Mouse (Mus musculus): ENCODE data around the gene Nprl2. TPM values are rescaled to one million over a fixed set of nuclear protein-coding genes. Genes with fewer than 3 reads are reported as not detected.
A peak's percentile ranks its signal among the peaks of the same experiment; 100 is the strongest.
"Not testable (repeated sequence)": the region's sequence is repeated elsewhere in the genome, so short reads cannot be mapped to it uniquely, and the experiment has no call there.

Nprl2 gene
- total RNA-seq, 2 experiments from 2014 or later = 39.7 to 48.3 TPM

GRCm38 (mm10) chr9:107572327-107572662 lies 30.3 kb downstream of the Nprl2 start:
- TF ChIP-seq CTCF (IDR thresholded peaks at IDR 0.05) = no peak
- H3K4me3 ChIP-seq = no peak overlapping the region
- DNase-seq (ENCODE audit: extremely low spot score in 1 of 2, low spot score in 2 of 2) = no peak
- intact Hi-C loops (cut with DNase I) = loop anchor here (10.0 kb wide), 1 partner anchor 923 kb away; the partner anchor contains the start of gene Usp19
- H3K27ac ChIP-seq = no peak overlapping the region

GRCm38 (mm10) chr9:107573774-107574173 lies 31.7 kb downstream of the Nprl2 start:
- not testable (repeated sequence) for DNase-seq (ENCODE audit: extremely low spot score in 1 of 2, low spot score in 2 of 2); H3K4me3 ChIP-seq; H3K27ac ChIP-seq
- peak; percentile 26 for TF ChIP-seq CTCF (IDR thresholded peaks at IDR 0.05)
- intact Hi-C loops (cut with DNase I) = loop anchor here (10.0 kb wide), 1 partner anchor 921 kb away; the partner anchor contains the start of gene Usp19

- intact Hi-C loops (cut with DNase I) = loop anchor here (10.0 kb wide), 1 partner anchor 919 kb away; the partner anchor contains the start of gene Usp19
- no peak overlapping the region for H3K4me3 ChIP-seq
- TF ChIP-seq CTCF (IDR thresholded peaks at IDR 0.05) = no peak
- no peak for DNase-seq (ENCODE audit: extremely low spot score in 1 of 2, low spot score in 2 of 2)
- no peak overlapping the region for H3K27ac ChIP-seq
Observed at GRCm38 (mm10) chr9:107575579-107576356, 33.7 kb downstream of the Nprl2 start.

DNA sequence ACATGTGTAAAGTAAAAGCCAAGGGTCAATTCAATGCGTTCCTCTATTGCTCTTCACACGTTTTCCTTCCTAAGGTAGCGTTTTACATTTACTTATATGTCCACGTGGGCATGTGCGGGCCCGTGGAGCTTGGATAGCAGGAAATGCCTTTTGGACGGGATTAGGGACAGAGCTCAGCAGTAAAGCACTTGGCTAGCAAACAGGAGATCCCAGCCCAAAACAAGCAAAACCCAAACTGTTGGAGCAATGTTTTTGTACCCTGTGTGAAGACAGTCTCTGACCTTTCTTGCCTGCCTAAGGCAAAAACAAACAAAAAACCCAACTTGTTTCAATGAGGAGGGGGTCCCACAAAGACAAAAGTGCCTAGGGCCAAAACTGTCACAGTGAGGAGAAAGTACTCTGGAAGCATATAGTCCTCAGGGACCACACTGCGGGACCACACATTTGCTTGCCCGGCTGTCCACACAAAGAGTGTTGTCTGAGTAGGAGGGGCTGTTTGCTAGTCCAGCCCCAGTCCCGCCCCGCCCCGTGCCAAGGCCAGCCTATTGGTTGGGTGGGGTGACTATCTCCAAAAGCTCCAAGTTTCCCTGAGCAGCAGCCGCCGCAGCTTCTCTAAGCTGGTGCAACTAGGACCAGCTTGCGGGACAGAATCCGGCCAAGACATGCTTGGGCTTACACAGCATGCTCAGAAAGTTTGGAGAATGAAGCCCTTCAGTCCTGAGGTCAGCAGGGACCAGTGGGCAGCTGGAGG lies 34.5 kb downstream of the Nprl2 start, which contains the start of gene Hyal1:
Gene Hyal1, plus strand, starts transcription at position 571 of the 751 bp plus-strand sequence.
- peak within 1 kb of the TSS; percentile 39; the same call in 1 of the 2 replicates for H3K4me3 ChIP-seq
- intact Hi-C loops (cut with DNase I) = loop anchor here (10.0 kb wide), 1 partner anchor 918 kb away; the partner anchor contains the start of gene Usp19
- peak within 1 kb of the TSS; percentile 63 for H3K27ac ChIP-seq
- no peak for DNase-seq (ENCODE audit: extremely low spot score in 1 of 2, low spot score in 2 of 2)
- no peak for TF ChIP-seq CTCF (IDR thresholded peaks at IDR 0.05)

- no peak for TF ChIP-seq CTCF (IDR thresholded peaks at IDR 0.05)
- no peak for DNase-seq (ENCODE audit: extremely low spot score in 1 of 2, low spot score in 2 of 2)
- Histone ChIP-seq H3K27ac (no peak overlapping the region), H3K4me3 (no peak overlapping the region)
- intact Hi-C loops (cut with DNase I) = loop anchor here (10.0 kb wide), 1 partner anchor 917 kb away; the partner anchor contains the start of gene Usp19
Observed at GRCm38 (mm10) chr9:107577871-107578270, 35.8 kb downstream of the Nprl2 start.

DNA sequence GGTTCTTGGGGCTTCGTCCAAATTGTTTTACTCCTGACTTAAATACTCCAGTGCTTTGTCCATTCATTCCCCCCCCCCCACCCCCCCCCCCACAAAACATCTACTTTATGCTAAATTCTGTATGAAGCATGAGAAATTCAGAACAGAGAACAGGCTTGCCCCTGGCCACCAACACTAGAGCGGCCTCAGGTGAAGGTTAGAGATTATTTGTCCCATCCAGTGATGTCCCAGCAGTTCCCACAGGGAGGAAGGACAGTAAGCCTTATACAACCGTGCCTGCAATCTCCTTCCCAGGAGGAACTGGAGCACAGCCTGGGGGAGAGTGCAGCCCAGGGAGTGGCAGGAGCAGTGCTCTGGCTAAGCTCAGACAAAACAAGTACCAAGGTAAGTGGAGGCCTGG lies 36.6 kb downstream of the Nprl2 start, which contains the start of gene Naa80:
Gene Naa80, plus strand, starts transcription at position 301 of the 400 bp plus-strand sequence.
- no peak for DNase-seq (ENCODE audit: extremely low spot score in 1 of 2, low spot score in 2 of 2)
- Histone ChIP-seq H3K4me3 (no peak within 1 kb of the TSS), H3K27ac (0 out of 2 replicates have a peak within 1 kb of the TSS, but pooled peaks have one; percentile 90)
- intact Hi-C loops (cut with DNase I) = loop anchor here (10.0 kb wide), 1 partner anchor 916 kb away; the partner anchor contains the start of gene Usp19
- no peak for TF ChIP-seq CTCF (IDR thresholded peaks at IDR 0.05)

DNA sequence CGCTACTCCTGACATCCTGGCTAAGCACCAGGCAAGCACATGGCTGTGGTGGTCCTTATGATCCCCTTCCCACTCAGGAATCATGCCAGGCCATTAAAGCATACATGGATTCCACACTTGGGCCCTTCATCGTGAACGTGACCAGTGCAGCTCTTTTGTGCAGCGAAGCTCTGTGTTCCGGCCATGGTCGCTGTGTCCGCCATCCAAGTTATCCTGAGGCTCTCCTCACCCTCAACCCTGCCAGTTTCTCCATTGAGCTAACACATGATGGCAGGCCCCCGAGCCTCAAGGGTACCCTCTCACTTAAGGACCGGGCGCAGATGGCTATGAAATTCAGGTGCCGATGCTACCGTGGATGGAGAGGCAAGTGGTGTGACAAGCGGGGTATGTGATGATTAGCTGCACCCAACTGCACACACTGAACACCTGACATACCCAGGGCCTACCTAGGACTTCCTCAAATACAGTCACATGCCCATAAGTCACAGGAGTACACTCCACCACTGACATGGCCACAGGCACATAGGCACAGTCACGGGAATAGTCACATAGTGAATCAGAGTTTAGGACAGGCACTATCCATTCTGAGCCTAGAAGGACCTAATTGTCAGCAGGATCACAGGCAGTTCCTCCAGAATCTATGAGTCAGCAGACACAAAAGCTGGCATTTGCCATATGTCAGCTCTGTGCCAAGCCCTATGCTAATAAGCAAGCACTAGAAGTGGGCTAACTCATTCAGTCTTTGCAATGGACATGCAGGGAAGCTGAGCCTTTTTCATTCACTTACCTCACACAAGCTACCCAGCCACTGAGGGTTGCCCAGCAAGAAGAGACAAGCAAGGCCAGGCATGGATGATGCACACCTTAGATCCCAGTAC lies 37.2 kb downstream of the Nprl2 start:
- H3K4me3 ChIP-seq = no peak overlapping the region
- DNase-seq (ENCODE audit: extremely low spot score in 1 of 2, low spot score in 2 of 2) = no peak
- intact Hi-C loops (cut with DNase I) = loop anchor here (10.0 kb wide), 1 partner anchor 916 kb away; the partner anchor contains the start of gene Usp19
- TF ChIP-seq CTCF (IDR thresholded peaks at IDR 0.05) = no peak
- 0 out of 2 replicates have a peak overlapping the region, but pooled peaks have one; percentile 90 for H3K27ac ChIP-seq

DNA sequence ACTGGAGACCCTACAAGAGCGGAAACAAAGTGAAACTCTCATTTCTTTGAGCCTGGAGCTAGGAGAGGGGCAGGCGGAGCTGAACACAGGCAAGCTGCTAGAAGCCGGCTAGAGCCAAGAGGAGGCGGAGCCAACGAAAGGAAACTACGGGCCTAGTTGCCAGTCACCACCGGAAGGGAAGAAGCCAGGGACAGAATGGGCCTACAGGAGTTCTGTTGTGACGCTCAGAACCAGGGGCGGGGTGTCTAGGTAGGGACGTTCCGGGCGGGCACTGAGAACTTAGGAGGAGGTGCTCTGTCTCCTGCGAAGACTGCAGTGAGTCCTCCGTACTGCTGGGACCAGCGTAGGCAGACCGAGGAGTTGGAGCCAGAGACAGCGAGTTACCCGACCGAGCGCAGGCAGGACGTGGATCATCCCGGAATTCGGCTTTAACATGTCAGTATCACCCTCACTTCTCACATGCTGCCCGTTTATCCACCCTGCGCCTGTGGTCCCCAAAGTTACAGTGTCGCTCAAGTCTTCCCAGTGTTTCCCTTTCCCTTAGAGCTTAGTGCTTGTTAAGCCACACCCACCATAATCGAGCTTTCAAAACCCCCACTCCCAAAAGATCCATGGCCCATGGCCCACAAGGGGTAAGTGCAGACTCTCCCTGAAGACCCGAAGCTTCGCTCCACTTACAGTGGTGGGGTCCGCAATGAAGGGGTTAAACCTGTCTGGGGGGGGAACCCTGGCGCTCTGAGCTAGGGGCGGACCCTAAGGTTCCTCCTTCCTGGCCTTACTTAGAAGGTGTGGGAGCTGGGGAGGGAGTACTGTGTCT lies 38.7 kb downstream of the Nprl2 start, which contains the start of gene Hyal3:
Gene Hyal3, plus strand, starts transcription at position 318 of the 817 bp plus-strand sequence.
- intact Hi-C loops (cut with DNase I) = no loop called here
- H3K27ac ChIP-seq = peak within 1 kb of the TSS; percentile 90
- peak; percentile 82 to 85 for DNase-seq (ENCODE audit: extremely low spot score in 1 of 2, low spot score in 2 of 2)
- no peak for TF ChIP-seq CTCF (IDR thresholded peaks at IDR 0.05)
- peak within 1 kb of the TSS; percentile 80 for H3K4me3 ChIP-seq

DNA sequence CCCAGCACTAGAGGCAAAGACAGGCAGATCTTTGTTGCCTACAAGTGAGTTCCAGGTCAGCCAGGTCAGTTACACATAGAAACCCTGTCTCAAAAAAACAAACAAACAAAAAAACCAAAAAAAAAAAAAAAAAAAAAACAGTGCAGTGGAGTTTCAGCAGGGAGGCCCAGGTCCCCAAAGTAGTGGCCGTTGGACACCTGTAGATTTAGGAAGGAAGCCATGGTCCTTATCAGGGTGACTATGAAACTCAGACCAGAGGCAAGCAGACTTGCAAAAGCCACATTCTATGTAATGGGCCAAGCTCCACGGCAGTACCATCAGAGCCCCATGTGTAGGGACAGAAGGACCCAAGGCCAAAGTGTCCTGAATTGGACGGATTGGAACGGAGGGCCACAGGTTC lies 39.6 kb downstream of the Nprl2 start:
- peak overlapping the region; percentile 80 for H3K4me3 ChIP-seq
- H3K27ac ChIP-seq = no peak overlapping the region
- no peak for DNase-seq (ENCODE audit: extremely low spot score in 1 of 2, low spot score in 2 of 2)
- intact Hi-C loops (cut with DNase I) = no loop called here
- TF ChIP-seq CTCF (IDR thresholded peaks at IDR 0.05) = no peak

DNA sequence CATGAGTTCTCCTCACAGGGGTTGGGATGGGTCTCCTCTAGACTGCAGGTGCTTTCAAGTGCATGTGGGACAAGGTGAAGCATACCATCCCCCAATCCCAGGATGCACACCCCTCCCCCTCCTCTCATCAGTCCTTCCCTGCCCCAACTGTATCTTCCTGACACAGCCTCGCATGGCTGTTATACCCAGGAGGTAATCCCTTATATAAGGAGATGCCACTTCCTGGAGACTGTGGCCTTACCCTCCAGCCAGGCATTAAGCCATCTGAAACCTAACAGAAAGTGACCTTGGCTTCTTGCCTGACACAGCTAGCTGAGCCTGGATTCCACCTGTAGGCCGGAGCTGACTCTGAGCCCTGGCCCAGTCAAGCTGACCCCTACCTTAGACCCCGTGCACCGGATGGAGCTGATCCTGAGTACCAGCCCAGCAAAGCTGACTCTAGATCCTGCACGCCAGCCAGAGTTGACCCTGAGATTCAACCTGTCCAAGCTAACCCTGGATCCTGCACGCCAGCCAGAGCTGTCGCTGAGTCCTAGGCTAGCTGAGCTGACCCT lies 40.6 kb downstream of the Nprl2 start:
- Histone ChIP-seq H3K27ac (no peak overlapping the region), H3K4me3 (no peak overlapping the region)
- DNase-seq (ENCODE audit: extremely low spot score in 1 of 2, low spot score in 2 of 2) = no peak
- no peak for TF ChIP-seq CTCF (IDR thresholded peaks at IDR 0.05)
- intact Hi-C loops (cut with DNase I) = no loop called here
